Mouse (Mus musculus) midbrain, embryonic 14.5 days (tissue): ENCODE data around the gene Cd7. TPM values are rescaled to one million over a fixed set of nuclear protein-coding genes. Genes with fewer than 3 reads are reported as not detected.

ENCODE experiments used
- ATAC-seq: fragments of 200-750 bp; cut with Nextera tagmentation; 2 replicates; pipeline ENCODE4 v1.8.0; 2017; ENCODE audit warnings: moderate number of reproducible peaks, moderate library complexity; ENCODE audit not compliant: low FRiP score, low TSS enrichment
- DNase-seq: peaks from one replicate; pipeline ENCODE4 v3.0.0-alpha.2; 2015
- H3K27ac ChIP-seq: fragments of 300-500 bp; sonication (generic); replicated peaks from 2 replicates; pipeline ENCODE4 v1.5.1; 2014; ENCODE audit warnings: mild to moderate bottlenecking, low read depth, low read length, moderate library complexity
- H3K27me3 ChIP-seq: fragments of 300-500 bp; sonication (generic); 2 replicates; pipeline ENCODE4 v1.6.1; 2014; ENCODE audit warnings: low read length, control low read depth, mixed read lengths; ENCODE audit not compliant: control insufficient read depth, insufficient read depth
- H3K36me3 ChIP-seq: fragments of 300-500 bp; sonication (generic); 2 replicates; pipeline ENCODE4 v1.6.1; 2014; ENCODE audit warnings: low read length, control low read depth; ENCODE audit not compliant: control insufficient read depth, insufficient read depth
- H3K4me1 ChIP-seq: fragments of 300-500 bp; sonication (generic); 2 replicates; pipeline ENCODE4 v1.6.1; 2014; ENCODE audit warnings: mild to moderate bottlenecking, antibody characterized with exemption, low read length, control low read depth; ENCODE audit not compliant: control insufficient read depth, insufficient read depth
- H3K4me2 ChIP-seq: fragments of 300-500 bp; sonication (generic); 2 replicates; pipeline ENCODE4 v1.6.1; 2014; ENCODE audit warnings: mild to moderate bottlenecking, low read length, moderate library complexity
- H3K4me3 ChIP-seq: fragments of 300-500 bp; sonication (generic); replicated peaks from 2 replicates; pipeline ENCODE4 v1.5.1; 2014; ENCODE audit warnings: low read depth, low read length
- H3K9ac ChIP-seq: fragments of 300-500 bp; sonication (generic); replicated peaks from 2 replicates; pipeline ENCODE4 v1.6.1; 2014; ENCODE audit warnings: mild to moderate bottlenecking, low read length, moderate library complexity
- H3K9me3 ChIP-seq: fragments of 300-500 bp; sonication (generic); 2 replicates; pipeline ENCODE4 v1.6.1; 2016; ENCODE audit warnings: low read length, control low read depth, mixed read lengths; ENCODE audit not compliant: control insufficient read depth
- WGBS: fragments of 180-500 bp; shearing (Covaris S2); extraction: QIAGEN DNeasy Blood & Tissue Kit; methylation state at CpG from one replicate; pipeline ENCODE4 v1.1.7; 2014; 5-methylcytosine and 5-hydroxymethylcytosine counted together
- polyA plus RNA-seq: library from polyadenylated mRNA; unstranded; fragments of >200 nt; fragmentation: Nextera tagmentation; extraction: Ambion mirVana; gene quantifications from 2 replicates; pipeline ENCODE4 v1.2.1, GENCODE M21; 2014

Gene Cd7
- polyA plus RNA-seq, 1 experiment from 2014 or later, result not detected

DNA sequence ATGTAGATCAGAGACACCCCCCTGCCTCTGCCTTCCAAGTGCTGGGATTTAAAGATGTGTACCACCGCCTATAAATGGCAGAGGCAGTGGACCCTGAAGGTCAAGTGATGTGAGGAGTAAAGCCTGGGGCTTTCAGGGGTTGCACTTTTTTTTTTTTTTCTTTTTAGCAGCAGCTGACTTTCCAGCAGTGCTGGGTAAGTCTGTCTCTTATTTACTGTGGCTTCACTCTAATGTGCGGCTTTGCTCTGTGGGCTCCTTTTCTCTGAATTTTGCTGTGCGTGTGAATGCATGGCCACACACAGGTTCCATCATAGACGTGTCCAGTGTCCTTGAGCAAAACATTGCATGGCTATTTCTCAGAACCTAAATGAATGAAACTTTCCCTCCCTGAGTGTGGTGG lies 2.4 kb upstream of the Cd7 start:
- no peak overlapping the region for H3K4me3 ChIP-seq
- ATAC-seq, result no peak
- H3K9ac ChIP-seq, result no peak overlapping the region
- no peaks in the 10 kb centered on the region for H3K9me3 ChIP-seq
- no peaks in the 10 kb centered on the region for H3K4me1 ChIP-seq
- no peak overlapping the region for H3K4me2 ChIP-seq
- no peak for DNase-seq
- WGBS, result 65% methylated on average over 4 of the region's 4 CpGs
- no peaks in the 10 kb centered on the region for H3K27me3 ChIP-seq
- H3K27ac ChIP-seq, result no peak overlapping the region
- H3K36me3 ChIP-seq, result no peaks in the 10 kb centered on the region

DNA sequence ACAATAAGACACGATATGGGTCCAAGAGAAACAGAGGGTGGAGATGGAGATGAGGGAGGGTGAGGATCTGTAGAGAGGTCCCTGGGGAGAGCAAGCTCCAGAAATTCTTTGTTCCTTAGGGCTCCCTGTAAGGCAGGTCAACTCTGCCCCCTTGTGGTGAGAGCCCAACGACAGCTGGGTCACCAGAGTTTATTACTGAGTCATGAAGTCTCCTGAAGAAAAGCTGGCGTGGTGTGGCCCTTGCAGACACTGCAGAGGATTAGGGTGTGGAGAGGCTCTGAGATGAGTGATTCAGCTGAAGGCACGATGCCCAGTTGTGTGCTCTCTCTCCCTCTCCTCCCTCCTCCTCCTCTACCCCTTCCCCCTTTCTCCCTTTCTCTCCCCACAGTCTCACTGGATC lies 2.0 kb upstream of the Cd7 start:
- ATAC-seq, result no peak

DNA sequence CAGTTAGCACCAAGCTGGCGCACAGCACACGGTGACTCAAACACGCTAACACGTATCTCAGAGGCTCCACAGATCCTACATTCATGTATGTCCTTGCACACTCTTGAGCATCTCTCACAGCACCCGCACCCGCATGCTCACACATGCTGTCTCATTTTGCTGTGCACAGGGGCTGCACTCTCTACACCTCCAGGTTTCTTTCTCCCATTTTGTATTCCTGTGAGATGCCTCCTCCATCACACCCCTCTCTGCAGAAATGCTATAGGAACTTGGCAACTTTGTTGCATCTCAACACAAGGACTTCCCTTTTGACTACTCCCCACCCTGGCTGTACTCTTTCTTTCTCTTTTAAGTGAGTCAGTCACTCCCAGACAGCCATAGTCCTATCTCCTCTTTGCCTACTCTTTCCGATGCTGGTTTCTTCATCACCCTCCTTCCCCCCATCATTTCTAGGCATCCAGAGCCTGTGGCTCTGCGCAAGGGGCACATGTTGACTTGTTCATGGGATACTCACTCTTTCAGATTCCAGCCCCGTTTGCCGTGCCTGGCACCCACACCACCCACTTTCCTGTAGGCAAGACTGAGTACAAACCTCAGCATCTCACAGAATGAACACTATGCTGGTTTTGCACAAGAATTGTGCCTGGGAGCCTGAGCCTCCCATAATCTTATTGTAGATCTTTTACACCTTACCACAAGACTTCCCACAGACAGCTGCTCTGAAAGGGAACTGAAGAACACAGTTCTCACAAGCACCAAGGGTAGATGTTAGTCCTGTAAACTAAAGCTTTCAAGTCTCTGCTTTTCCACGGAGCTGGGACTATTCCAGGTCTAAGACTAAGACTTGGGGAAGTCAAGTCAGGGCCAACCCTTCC lies 615 bp downstream of the Cd7 start:
- Histone ChIP-seq H3K9ac (no peak overlapping the region), H3K36me3 (no peaks in the 10 kb centered on the region), H3K4me3 (no peak overlapping the region), H3K4me2 (no peak overlapping the region), H3K4me1 (no peaks in the 10 kb centered on the region), H3K9me3 (no peaks in the 10 kb centered on the region), H3K27me3 (no peaks in the 10 kb centered on the region), H3K27ac (no peak overlapping the region)
- ATAC-seq, result no peak
- WGBS, result 91% methylated on average over 11 of the region's 11 CpGs
- DNase-seq, result no peak

More for the DNA sequence above, 2.0 kb upstream of the Cd7 start:
- Histone ChIP-seq H3K4me3 (no peak overlapping the region), H3K4me2 (no peak overlapping the region), H3K4me1 (no peaks in the 10 kb centered on the region), H3K9me3 (no peaks in the 10 kb centered on the region), H3K36me3 (no peaks in the 10 kb centered on the region), H3K9ac (no peak overlapping the region), H3K27ac (no peak overlapping the region), H3K27me3 (no peaks in the 10 kb centered on the region)
- DNase-seq, result peak; percentile 83
- WGBS, result 4% methylated on average over 4 of the region's 4 CpGs

DNA sequence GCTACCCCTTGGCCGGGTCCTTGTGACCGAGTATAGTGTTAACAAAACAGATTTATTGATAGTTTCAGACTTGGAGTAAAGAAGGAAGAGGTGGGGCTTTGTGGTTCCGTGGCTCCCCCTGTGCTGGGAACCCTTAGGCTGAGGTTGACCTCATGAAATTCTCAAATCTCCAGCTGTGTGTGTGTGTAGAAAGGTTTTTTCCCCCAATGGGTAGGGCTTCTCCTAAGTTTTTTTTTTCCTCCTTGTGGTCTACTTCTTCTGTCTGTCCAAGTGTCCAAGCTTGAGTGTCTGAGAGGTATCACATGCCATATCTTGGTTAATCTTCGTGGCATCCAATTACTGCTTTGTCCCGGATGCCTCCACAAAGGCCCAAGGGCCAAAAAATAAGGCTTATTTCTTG lies 6.1 kb downstream of the Cd7 start:
- Histone ChIP-seq H3K27me3 (no peaks in the 10 kb centered on the region), H3K9ac (no peak overlapping the region), H3K9me3 (no peaks in the 10 kb centered on the region), H3K36me3 (no peaks in the 10 kb centered on the region), H3K4me3 (no peak overlapping the region), H3K27ac (no peak overlapping the region), H3K4me1 (no peaks in the 10 kb centered on the region), H3K4me2 (no peak overlapping the region)
- WGBS, result 90% methylated on average over 5 of the region's 5 CpGs
- no peak for DNase-seq
- no peak for ATAC-seq

DNA sequence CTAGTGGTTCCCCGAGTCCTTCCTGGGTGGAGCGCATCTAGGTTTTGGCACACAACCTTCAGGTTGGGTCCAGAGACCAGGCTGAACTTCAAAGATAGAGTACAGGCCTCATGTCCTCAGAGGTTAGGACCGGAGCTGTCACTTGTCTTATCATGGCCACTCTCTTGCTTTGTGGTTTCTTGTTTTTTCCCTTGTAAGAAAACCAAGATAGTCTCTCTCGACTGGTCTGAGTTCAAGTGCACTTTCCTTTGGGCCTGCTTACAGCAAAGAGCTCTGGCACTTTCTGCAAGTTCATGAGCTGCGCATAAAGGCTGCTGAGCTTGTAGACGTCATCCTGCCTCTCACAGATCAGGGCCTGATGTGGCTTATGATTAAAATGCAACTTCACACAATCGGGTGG lies 12.0 kb downstream of the Cd7 start:
- ATAC-seq (no peak), DNase-seq (no peak)
- 90% methylated on average over 7 of the region's 7 CpGs for WGBS
- no peaks in the 10 kb centered on the region for H3K4me1 ChIP-seq
- no peak overlapping the region for H3K27ac ChIP-seq
- H3K9ac ChIP-seq, result no peak overlapping the region
- no peak overlapping the region for H3K4me3 ChIP-seq
- no peaks in the 10 kb centered on the region for H3K9me3 ChIP-seq
- no peak overlapping the region for H3K4me2 ChIP-seq
- no peaks in the 10 kb centered on the region for H3K27me3 ChIP-seq
- no peaks in the 10 kb centered on the region for H3K36me3 ChIP-seq

DNA sequence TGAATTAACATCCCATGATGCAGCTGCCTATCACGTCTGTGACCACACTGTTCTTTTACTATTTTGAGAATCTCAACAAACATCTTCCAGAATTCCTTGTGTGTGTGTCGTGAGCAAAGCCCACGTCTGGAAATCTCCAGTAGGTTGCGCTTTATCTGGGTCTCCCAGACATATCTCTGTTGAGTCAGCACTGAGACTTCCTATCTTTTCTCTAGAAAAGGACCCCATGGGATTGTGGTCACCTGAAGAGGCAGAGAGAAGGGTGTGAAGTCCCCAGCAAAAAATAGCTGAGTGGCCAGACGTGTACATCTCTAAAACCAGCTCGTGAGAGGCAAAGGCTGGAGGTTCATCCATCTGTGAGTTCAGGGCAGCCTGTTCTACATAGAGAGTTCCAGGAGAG lies 15.1 kb downstream of the Cd7 start:
- ATAC-seq, result no peak
- DNase-seq, result no peak
- no peak overlapping the region for H3K4me3 ChIP-seq
- no peaks in the 10 kb centered on the region for H3K9me3 ChIP-seq
- H3K4me1 ChIP-seq, result no peaks in the 10 kb centered on the region
- no peaks in the 10 kb centered on the region for H3K27me3 ChIP-seq
- WGBS, result 75% methylated on average over 6 of the region's 6 CpGs
- H3K27ac ChIP-seq, result no peak overlapping the region
- no peaks in the 10 kb centered on the region for H3K36me3 ChIP-seq
- no peak overlapping the region for H3K4me2 ChIP-seq
- no peak overlapping the region for H3K9ac ChIP-seq

DNA sequence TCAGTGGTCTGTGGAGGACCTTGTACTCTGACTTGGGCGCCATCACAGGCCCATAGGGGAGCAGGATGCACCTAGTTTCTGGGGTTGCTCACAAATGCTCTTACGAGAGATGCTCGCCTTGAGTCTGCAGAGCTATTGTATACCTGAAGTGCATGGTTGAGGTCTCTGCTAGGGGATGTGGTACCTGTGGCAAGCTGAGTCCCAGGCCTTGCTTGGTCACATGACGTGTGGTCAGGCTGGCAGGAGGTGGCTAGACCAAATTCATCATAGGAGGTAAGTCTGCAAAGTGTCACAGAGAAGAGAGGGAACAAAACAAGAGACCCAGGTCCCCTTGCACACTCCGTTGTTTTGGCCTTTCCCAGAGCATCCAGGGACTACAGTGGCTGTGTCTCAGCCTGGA lies 19.7 kb downstream of the Cd7 start:
- ATAC-seq (no peak), DNase-seq (no peak)
- Histone ChIP-seq H3K4me3 (no peak overlapping the region), H3K4me2 (no peak overlapping the region), H3K9me3 (no peaks in the 10 kb centered on the region), H3K36me3 (no peaks in the 10 kb centered on the region), H3K4me1 (no peaks in the 10 kb centered on the region), H3K9ac (no peak overlapping the region), H3K27ac (no peak overlapping the region), H3K27me3 (no peaks in the 10 kb centered on the region)
- WGBS, result 79% methylated on average over 5 of the region's 5 CpGs

DNA sequence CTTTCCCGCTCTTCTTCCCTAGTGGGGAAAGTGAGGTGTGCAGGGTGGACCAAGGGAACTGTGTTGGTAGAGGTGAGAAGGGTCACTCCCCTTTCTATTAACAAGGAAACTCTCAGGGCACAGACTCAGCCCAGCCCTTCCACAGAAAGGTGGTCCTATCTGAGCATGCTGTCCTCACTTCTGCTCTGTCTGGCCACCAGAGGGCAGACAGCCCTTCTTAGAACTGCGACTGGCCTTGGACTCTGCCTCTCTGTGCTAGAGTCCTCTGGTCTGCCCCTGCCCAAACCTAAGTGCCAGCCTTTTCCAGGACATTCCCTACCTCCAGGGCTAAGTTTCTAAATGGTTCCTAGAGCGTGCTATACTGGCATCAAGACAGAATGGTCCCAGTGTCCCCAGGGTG lies 21.5 kb downstream of the Cd7 start:
- no peak overlapping the region for H3K4me3 ChIP-seq
- peak; percentile 81 for DNase-seq
- H3K9me3 ChIP-seq, result no peaks in the 10 kb centered on the region
- H3K27me3 ChIP-seq, result no peaks in the 10 kb centered on the region
- no peaks in the 10 kb centered on the region for H3K36me3 ChIP-seq
- H3K4me1 ChIP-seq, result no peaks in the 10 kb centered on the region
- H3K9ac ChIP-seq, result no peak overlapping the region
- ATAC-seq, result no peak; the same call in 1 of the 2 replicates
- 44% methylated on average over 3 of the region's 3 CpGs for WGBS
- no peak overlapping the region for H3K4me2 ChIP-seq
- H3K27ac ChIP-seq, result no peak overlapping the region

DNA sequence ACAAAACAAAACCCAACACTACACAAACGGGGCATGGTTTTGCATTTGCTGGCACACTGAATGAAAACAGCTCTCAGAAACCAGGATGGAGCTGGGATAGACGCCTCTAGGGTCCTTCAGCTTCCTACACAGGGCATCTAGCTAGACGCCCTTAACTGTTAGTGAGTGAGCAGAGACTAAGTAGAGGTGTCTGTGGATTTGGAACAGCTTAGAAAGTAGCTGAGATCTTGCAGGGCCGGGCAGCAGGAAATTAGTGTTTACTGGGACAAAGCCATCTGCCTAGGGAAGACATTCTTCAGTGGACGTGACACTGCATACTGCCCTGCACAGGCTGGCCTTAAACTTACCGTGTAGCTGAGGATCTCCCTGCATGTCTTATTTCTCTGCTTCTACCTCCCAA lies 23.7 kb downstream of the Cd7 start:
- no peak overlapping the region for H3K4me3 ChIP-seq
- no peaks in the 10 kb centered on the region for H3K9me3 ChIP-seq
- H3K27ac ChIP-seq, result no peak overlapping the region
- no peaks in the 10 kb centered on the region for H3K36me3 ChIP-seq
- no peak overlapping the region for H3K4me2 ChIP-seq
- DNase-seq (no peak), ATAC-seq (no peak)
- no peaks in the 10 kb centered on the region for H3K27me3 ChIP-seq
- WGBS, result 74% methylated on average over 6 of the region's 6 CpGs
- H3K9ac ChIP-seq, result no peak overlapping the region
- H3K4me1 ChIP-seq, result no peaks in the 10 kb centered on the region
